Mouse (Mus musculus): ENCODE measurements around the gene Rbms2. TPM values are rescaled to one million over a fixed set of nuclear protein-coding genes. Genes with fewer than 3 reads are reported as not detected.
"Not testable (repeated sequence)": the region's sequence is repeated elsewhere in the genome, so short reads cannot be mapped to it uniquely, and the experiment has no call there.

Rbms2 gene
- polyA plus RNA-seq, 1 experiment from 2014 or later = 10.2 TPM

DNA sequence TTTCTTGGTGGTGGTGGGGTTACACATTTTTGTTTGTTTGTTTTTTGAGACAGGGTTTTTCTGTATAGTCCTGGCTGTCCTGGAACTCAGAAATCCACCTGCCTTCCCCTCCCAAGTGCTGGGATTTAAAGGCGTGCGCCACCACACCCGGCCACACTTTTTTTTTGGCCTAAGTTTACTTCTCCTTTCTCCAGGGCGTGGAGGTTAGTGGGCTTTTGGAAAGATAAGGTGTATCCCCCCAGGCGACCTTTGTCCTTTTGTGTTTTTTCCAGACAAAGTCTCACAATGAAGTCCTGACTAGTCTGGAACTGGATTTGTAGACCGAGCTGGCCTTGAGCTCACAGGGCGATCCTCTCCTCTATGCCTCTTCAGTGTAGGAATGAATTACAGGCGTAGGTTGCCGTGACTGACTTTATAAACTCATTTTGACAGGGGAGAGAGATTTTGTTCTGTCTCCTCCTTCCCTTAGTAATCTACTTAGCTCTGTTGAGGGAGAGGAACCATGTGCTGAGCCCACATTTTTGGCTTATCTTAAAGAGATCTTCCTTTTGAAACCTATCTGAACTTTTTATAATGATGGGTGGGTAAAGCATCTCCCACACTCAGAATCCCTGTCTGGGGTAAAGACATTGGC lies 85.0 kb downstream of the Rbms2 start:
- no peak for ATAC-seq (ENCODE audit: low FRiP score, low read depth)
- H3K27me3 ChIP-seq = no peaks in the 10 kb centered on the region
- H3K4me3 ChIP-seq = 0 out of 2 replicates have a peak overlapping the region, but pooled peaks have one; percentile 28
- H3K9me3 ChIP-seq = no peaks in the 10 kb centered on the region
- no peak overlapping the region for H3K9ac ChIP-seq
- peak overlapping the region; percentile 91 for H3K4me2 ChIP-seq
- H3K27ac ChIP-seq (replicated peaks) = no peak overlapping the region
- H3K36me3 ChIP-seq = peaks cover 7% of the 10 kb centered on the region
- WGBS = 35% methylated on average over 9 of the region's 9 CpGs
- H3K4me1 ChIP-seq (replicated peaks) = peaks cover 56% of the 10 kb centered on the region

DNA sequence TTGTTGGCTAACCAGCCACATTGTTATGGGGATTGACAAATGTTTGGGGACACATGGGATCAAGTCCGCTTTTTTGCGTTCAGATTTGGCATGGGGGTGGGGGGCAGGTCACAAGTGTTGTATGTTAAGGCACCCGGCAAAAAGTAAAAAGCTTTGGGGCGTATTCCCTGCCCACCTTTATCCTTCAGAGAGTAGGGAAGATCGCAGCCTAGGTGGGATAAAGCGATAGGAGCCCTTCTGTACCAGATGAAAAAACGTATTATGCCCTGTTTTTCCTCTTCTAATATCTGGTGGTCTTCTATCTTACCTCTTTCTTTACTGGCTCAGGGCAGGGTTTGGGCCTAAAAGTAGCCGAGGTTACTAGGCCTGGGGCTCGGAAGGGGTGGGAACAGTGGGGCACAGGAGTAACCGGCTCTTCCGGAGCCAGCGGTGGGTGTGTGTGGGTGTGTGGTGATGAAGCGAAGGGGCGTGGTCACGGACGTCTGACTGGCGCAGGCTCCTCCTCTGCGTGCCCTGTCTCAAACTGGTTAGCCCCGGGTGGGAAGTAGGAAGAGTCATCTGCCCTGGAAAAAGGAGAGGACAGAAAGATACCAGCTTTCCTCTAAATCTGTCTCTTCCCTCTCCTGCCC lies 85.6 kb downstream of the Rbms2 start:
- H3K36me3 ChIP-seq = peaks cover 14% of the 10 kb centered on the region
- H3K4me2 ChIP-seq = peak overlapping the region; percentile 91
- ATAC-seq (ENCODE audit: low FRiP score, low read depth) = no peak
- no peaks in the 10 kb centered on the region for H3K9me3 ChIP-seq
- no peaks in the 10 kb centered on the region for H3K27me3 ChIP-seq
- peaks cover 56% of the 10 kb centered on the region for H3K4me1 ChIP-seq (replicated peaks)
- 11% methylated on average over 19 of the region's 19 CpGs for WGBS
- peak overlapping the region; percentile 21; the same call in 1 of the 2 replicates for H3K9ac ChIP-seq
- no peak overlapping the region; the same call in 1 of the 2 replicates for H3K27ac ChIP-seq (replicated peaks)
- peak overlapping the region; percentile 28 for H3K4me3 ChIP-seq

DNA sequence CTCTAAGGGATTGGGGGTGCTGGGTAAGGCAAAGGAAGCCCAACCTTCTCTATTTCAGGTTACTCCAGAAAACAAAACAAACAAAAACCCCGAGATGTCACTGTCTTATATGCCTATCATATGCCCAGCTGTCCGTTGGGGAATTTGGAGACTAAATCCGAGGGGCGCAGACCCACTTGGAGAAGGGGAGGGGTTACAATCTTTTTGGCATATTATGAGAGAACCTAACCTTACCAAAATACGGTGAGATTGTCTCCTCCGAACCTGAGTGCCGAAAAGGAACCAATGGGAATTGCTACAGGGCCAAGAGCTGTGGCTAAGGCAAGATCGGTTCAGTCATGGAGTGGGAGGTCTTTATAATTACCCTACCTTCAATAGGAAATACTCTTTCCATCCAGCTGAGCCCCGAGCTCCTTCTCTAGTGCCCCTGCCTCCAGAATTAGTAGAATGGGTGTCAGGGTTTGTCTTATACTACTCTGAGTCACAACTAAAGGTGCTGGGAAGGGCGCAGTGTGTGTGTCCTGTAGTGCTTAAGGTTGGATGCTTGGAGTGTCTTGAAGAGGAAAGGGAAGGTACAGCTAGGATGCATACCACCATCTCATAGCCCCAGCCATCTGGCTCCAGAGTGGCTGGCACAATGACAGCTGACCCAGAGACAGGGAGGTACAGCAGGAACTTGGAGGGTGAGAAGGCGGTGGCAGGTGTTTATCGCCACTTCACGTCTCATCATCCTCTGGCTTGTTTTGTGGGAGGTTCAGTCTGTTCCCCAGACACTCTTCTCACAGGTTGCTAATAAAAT lies 86.4 kb downstream of the Rbms2 start:
- peak overlapping the region; percentile 82 for H3K4me3 ChIP-seq
- H3K9ac ChIP-seq = peak overlapping the region; percentile 84; the same call in 1 of the 2 replicates
- WGBS = 22% methylated on average over 13 of the region's 13 CpGs
- ATAC-seq (ENCODE audit: low FRiP score, low read depth) = no peak
- no peaks in the 10 kb centered on the region for H3K27me3 ChIP-seq
- H3K9me3 ChIP-seq = no peaks in the 10 kb centered on the region
- peaks cover 54% of the 10 kb centered on the region for H3K4me1 ChIP-seq (replicated peaks)
- H3K4me2 ChIP-seq = peak overlapping the region; percentile 91
- H3K27ac ChIP-seq (replicated peaks) = peak overlapping the region; percentile 86
- H3K36me3 ChIP-seq = peaks cover 22% of the 10 kb centered on the region

DNA sequence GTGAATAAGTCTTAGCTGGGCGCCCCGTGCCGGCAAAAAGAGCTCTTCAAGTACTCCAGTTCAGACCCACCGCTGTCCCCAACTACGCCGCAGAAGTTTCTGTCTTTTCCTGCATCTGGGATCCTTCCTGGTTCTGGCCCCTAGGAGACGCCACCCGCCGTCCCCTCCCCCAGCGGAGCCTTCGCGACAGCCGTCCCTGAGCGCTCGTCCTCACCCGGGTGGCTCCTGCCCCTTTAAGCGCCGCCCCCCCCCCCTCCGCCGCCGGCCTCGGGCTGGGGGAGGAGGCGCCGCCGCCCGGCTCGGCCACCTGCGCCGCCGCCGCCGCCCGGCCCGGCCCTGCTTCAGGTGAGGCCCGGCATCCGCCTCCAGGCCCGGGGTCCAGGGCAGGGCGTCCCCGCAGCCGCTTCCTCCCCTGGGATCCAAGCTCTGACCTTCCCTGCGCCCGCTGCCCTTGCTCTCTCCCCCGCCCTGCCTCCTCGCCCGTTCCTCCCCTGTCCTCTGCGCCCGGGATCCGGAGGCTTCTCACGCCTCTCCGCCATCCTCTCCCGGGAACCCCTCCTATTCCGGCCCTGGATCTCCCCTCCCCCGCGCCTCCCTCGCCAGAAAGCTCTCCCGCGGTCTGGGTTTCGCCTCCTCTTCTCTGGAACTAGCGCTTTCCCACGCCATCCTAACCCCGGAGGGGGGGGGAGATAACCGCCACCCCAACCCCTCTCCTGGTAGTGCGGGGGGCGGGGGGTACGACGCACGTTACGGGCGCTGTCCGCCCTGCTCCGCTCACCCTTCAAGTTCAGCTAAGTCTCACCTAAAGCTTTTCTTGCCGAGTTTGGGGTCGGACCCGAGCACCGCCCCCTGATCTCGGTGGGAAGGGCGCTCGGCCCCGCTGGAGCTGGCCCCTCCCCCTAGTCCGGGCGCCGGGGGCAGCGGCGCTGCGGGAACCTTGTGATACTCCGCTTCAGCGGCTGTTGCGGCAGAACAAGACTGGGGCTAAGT lies 87.3 kb downstream of the Rbms2 start:
- WGBS = under 1% methylated on average over 69 of the region's 88 CpGs
- peaks cover 45% of the 10 kb centered on the region for H3K4me1 ChIP-seq (replicated peaks)
- H3K4me2 ChIP-seq = peak overlapping the region; percentile 91
- no peaks in the 10 kb centered on the region for H3K9me3 ChIP-seq
- peak overlapping the region; percentile 84 for H3K9ac ChIP-seq
- no peaks in the 10 kb centered on the region for H3K27me3 ChIP-seq
- H3K36me3 ChIP-seq = peaks cover 31% of the 10 kb centered on the region
- peak overlapping the region; percentile 82 for H3K4me3 ChIP-seq
- ATAC-seq (ENCODE audit: low FRiP score, low read depth) = peak; percentile 55
- H3K27ac ChIP-seq (replicated peaks) = peak overlapping the region; percentile 86

DNA sequence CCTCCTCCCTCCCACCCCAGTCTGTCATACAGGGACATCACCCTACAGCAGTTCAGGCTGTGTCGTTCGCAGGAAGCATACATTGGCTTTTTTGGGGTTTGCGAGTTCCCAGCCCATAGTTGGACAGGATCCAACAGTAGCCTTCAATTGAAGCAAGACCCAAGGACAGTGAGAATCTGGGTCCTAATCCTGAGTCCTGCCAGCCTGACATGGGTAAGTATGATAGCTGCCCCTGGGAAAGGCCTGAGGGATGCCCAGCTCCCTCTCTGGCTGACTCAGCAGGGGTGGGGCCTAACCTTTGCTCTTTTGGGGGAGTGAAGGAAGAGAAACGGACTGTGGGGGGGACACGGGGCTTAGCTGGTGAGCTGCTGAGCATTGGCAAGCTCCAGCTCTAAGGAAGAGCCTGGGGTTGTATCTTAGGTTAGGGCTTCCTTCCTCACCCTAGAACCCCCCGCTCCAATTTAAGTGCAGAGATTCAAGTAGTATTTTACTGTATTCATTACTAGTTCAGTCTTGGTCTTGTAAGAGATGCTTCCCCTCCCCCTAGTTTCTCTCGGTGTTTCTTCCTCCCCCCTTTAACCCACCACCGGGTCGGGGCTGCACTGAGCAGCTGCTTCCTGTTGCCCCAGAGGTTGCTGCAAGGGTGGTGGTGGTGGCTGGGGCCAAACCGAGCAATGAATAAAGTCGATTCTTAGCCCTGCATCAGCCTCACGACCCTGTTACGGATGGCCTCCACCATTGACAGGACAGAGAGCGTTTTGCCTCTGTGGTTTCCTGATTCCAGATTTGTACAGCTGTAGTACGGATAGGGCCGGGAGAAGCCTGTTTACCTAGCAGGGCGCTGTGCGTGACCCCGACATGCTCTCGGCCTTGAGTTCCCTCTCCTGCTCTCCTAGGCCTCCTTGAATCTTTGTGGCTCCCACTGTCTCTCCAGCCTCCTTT lies 88.3 kb downstream of the Rbms2 start, which contains the start of gene Baz2a:
Gene Baz2a, plus strand, starts transcription at position 14 of the 942 bp plus-strand sequence.
- Histone ChIP-seq H3K4me1 (replicated peaks) (peaks cover 42% of the 10 kb centered on the region), H3K9me3 (no peaks in the 10 kb centered on the region), H3K4me3 (peak within 1 kb of the TSS; percentile 82), H3K4me2 (peak within 1 kb of the TSS; percentile 91), H3K9ac (peak within 1 kb of the TSS; percentile 84), H3K36me3 (peaks cover 39% of the 10 kb centered on the region), H3K27me3 (no peaks in the 10 kb centered on the region), H3K27ac (replicated peaks) (peak within 1 kb of the TSS; percentile 86)
- peak; percentile 3; the same call in 1 of the 2 replicates for ATAC-seq (ENCODE audit: low FRiP score, low read depth)
- 1% methylated on average over 20 of the region's 20 CpGs for WGBS

DNA sequence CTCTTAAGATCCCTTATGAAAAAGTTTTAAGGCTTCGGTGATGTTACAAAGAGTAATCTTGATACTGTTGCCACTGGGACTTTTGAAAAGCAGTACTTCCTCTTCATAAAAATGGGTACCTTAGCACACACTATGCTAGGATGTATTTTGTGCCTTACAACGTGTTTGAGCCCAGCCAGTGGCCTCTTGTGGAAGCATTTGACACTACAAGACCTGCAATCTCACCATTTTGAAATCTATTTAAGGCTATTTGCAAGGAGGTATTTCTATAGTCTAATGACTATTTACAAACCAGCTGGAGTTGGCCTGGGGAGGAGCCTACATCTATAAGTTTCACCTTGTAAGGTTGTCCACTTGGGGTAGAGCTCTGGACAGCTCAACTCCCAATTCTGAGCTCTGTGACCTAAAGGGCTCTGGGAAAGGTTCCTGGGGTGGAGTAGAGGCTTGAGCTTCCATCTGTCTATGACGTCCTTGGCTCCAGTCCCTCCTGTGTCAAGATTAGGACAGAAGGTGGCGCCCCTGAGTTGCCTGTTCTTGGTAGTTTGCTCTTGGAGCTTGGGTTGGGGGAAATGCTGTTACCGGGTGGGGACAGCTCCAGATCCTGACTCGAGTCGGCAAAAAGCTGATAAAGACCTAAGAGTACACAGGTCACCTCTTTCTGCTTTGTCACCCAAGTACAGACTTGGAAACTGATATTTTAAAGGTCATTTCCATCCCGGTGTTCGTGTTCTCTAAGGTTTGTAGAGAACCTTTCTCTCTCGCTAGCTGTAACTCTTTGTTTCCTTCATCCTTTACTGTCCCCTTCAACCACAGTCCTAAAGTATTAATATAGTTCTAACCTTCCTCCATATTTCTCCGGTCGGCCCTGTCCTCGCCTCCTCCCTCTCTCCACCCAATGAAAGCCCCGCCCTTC lies 89.2 kb downstream of the Rbms2 start:
- 8% methylated on average over 14 of the region's 14 CpGs for WGBS
- H3K27ac ChIP-seq (replicated peaks) = peak overlapping the region; percentile 86
- H3K4me2 ChIP-seq = peak overlapping the region; percentile 91
- H3K4me1 ChIP-seq (replicated peaks) = peaks cover 43% of the 10 kb centered on the region
- peaks cover 49% of the 10 kb centered on the region for H3K36me3 ChIP-seq
- H3K9me3 ChIP-seq = no peaks in the 10 kb centered on the region
- H3K9ac ChIP-seq = peak overlapping the region; percentile 84
- ATAC-seq (ENCODE audit: low FRiP score, low read depth) = peak; percentile 24
- H3K4me3 ChIP-seq = peak overlapping the region; percentile 82
- H3K27me3 ChIP-seq = no peaks in the 10 kb centered on the region

DNA sequence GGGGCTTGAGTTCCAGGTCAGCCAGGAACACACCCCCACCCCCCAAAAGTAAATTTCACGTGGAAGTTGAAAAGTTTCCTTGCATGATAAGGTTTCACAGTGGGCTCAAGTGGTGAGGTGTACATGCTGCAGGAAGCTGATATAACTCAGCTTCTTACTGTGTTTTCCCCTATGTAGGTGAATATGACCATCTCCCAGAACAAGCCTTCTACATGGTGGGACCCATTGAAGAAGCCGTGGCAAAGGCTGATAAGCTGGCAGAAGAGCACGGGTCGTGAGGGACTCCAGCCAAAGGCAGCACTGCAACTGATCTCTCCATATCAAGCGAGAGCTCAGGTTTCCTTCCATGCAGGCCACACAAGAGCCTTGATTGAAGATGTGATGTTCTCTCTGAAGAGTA lies 90.3 kb downstream of the Rbms2 start:
- WGBS = 76% methylated on average over 5 of the region's 5 CpGs
- H3K4me3 ChIP-seq = no peak overlapping the region

DNA sequence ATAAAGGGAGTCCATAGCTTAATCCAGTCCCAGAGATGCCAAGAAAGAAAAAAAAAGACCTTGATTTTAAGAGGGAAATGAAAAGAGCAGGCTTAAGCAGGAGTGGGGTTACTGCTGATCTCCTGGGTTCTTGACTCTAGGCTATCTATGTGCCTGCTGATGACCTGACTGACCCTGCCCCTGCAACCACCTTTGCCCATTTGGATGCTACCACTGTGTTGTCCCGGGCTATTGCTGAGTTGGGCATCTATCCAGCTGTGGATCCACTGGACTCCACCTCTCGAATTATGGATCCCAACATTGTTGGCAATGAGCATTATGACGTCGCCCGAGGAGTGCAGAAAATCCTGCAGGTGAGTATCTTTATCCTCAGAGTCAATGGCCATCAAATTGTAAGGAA lies 91.9 kb downstream of the Rbms2 start:
- no peaks in the 10 kb centered on the region for H3K27me3 ChIP-seq
- WGBS = 94% methylated on average over 5 of the region's 5 CpGs
- H3K4me1 ChIP-seq (replicated peaks) = peaks cover 39% of the 10 kb centered on the region
- no peak for ATAC-seq (ENCODE audit: low FRiP score, low read depth)
- H3K36me3 ChIP-seq = peaks cover 61% of the 10 kb centered on the region
- H3K27ac ChIP-seq (replicated peaks) = no peak overlapping the region
- H3K4me3 ChIP-seq = no peak overlapping the region
- no peak overlapping the region for H3K4me2 ChIP-seq
- H3K9ac ChIP-seq = no peak overlapping the region
- H3K9me3 ChIP-seq = no peaks in the 10 kb centered on the region

More for the DNA sequence above, 90.3 kb downstream of the Rbms2 start:
- Histone ChIP-seq H3K27me3 (no peaks in the 10 kb centered on the region), H3K9ac (no peak overlapping the region), H3K27ac (replicated peaks) (no peak overlapping the region), H3K9me3 (no peaks in the 10 kb centered on the region), H3K4me2 (no peak overlapping the region), H3K36me3 (peaks cover 59% of the 10 kb centered on the region), H3K4me1 (replicated peaks) (peaks cover 49% of the 10 kb centered on the region)
- no peak for ATAC-seq (ENCODE audit: low FRiP score, low read depth)

DNA sequence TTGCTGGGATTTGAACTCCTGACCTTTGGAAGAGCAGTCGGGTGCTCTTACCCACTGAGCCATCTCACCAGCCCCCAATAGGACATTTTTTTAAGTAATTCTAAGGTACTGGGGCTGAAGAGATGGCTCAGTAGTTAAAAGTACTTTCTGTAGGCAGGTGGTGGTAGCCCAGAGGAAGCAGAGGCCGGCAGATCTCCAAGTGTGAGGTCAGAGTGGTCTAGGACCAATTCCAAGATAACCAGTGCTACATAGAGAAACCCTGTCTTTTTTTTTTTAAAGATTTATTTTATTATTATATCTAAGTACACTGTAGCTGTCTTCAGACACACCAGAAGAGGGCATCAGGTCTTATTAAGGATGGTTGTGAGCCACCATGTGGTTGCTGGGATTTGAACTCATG lies 92.9 kb downstream of the Rbms2 start:
- H3K27me3 ChIP-seq; H3K4me3 ChIP-seq; ATAC-seq (ENCODE audit: low FRiP score, low read depth); H3K9me3 ChIP-seq; H3K9ac ChIP-seq; H3K27ac ChIP-seq (replicated peaks); H3K4me2 ChIP-seq: not testable (repeated sequence)
- 92% methylated on average over 2 of the region's 2 CpGs for WGBS
- Histone ChIP-seq H3K36me3 (peaks cover 61% of the 10 kb centered on the region), H3K4me1 (replicated peaks) (peaks cover 38% of the 10 kb centered on the region)

DNA sequence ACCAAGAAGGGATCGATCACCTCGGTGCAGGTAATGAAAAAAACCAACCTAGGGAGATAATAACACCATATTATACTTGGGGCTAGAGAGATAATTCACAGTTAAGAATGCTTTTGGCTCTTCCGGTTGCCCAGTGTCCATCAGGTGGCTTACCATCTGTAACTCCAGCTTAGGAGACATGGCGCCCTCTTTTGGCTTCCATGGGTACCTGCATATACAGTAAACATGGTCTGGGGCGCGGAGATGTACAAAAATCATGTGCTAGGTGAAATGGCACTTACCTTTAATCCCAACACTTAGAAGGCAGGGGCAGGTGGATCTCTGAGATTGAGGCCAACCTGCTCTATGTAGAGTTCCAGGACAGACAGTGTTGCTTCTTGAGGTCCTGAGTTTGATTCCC lies 93.7 kb downstream of the Rbms2 start:
- Histone ChIP-seq H3K36me3 (peaks cover 61% of the 10 kb centered on the region), H3K27ac (replicated peaks) (no peak overlapping the region), H3K4me3 (no peak overlapping the region), H3K9me3 (no peaks in the 10 kb centered on the region), H3K9ac (no peak overlapping the region), H3K27me3 (no peaks in the 10 kb centered on the region), H3K4me2 (no peak overlapping the region), H3K4me1 (replicated peaks) (peaks cover 35% of the 10 kb centered on the region)
- no peak for ATAC-seq (ENCODE audit: low FRiP score, low read depth)
- 83% methylated on average over 6 of the region's 6 CpGs for WGBS
